Mouse (Mus musculus): ENCODE measurements at regions not wholly inside any gene's neighbourhood (a gene's known extent, or its start where the extent isn't known, plus 50 kb on each side); places are given as distances from the start of the nearest gene placed in this dataset.

- TF ChIP-seq MAX (IDR thresholded peaks at IDR 0.05; ENCODE audit: low read length): no peak
- TF ChIP-seq MAZ (IDR thresholded peaks at IDR 0.05; ENCODE audit: low read depth, low read length): no peak
- no peak for TF ChIP-seq USF1 (IDR thresholded peaks at IDR 0.05; ENCODE audit: low read depth, low read length)
- TF ChIP-seq POLR2A (IDR thresholded peaks at IDR 0.05; ENCODE audit: low read depth, low read length): no peak
- TF ChIP-seq BHLHE40 (IDR thresholded peaks at IDR 0.05; ENCODE audit: low read depth, low read length): peak; percentile 48; the same call in 1 of the 2 replicates
- peak; percentile 93 for TF ChIP-seq JUND (conservative IDR thresholded peaks at IDR 0.05; ENCODE audit: low read depth, low read length)
- no peak for TF ChIP-seq POLR2AphosphoS2 (IDR thresholded peaks at IDR 0.05; ENCODE audit: low read depth, low read length)
These were observed 1163.8 kb downstream of the D3Ertd751e start for GRCm38 (mm10) chr3:42906246-42906645.
